Mouse (Mus musculus): Measurements from ENCODE around the gene Acot11. TPM values are rescaled to one million over a fixed set of nuclear protein-coding genes. Genes with fewer than 3 reads are reported as not detected.
A peak's percentile ranks its signal among the peaks of the same experiment; 100 is the strongest.
"Not testable (repeated sequence)": the region's sequence is repeated elsewhere in the genome, so short reads cannot be mapped to it uniquely, and the experiment has no call there.

The Acot11 gene
- polyA plus RNA-seq, 1 experiment from 2014 or later, result 1.3 TPM

DNA sequence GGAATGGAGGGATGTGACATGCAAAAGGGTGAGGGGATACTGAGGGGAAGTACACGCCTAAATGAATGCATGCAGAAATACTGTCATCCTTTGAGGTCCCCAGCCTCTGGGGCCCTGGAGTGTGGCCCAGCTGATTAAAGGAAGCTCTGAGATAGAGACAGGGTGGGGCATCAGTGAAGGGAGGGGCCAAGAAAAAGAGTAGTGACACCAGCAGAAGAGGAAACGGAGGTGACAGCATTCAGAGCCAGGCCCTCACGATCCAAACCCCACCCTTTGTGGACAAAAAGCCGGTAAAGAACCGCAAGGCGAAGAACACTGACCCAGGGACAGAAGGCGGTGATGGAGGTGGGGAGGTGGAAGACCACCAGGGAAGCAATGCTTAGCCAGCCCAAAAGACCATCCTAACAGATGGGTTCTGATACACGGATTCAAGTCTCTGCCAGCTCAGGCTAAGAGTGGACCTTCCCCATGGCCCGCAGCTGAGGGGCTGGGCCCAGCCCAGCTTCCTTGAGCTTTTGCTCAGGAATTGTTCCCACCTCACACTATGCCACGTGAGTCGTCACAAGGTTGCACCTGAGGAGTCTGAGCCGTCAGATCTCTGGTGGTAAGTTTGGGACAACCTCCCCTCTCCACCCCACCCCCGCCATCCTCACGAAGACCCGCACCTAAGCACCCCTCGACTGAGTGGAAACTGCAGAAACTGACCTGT lies 443 bp downstream of the Acot11 start:
- 47% methylated on average over 16 of the region's 16 CpGs for WGBS

GRCm38 (mm10) chr4:106803781-106804180 lies 1.0 kb downstream of the Acot11 start:
- Histone ChIP-seq H3K27ac (no peak overlapping the region), H3K4me2 (no peak overlapping the region), H3K36me3 (no peaks in the 10 kb centered on the region), H3K4me1 (replicated peaks) (peaks cover 16% of the 10 kb centered on the region), H3K4me3 (no peak overlapping the region), H3K27me3 (peaks cover 34% of the 10 kb centered on the region), H3K9me3 (no peaks in the 10 kb centered on the region), H3K9ac (no peak overlapping the region)
- 81% methylated on average over 4 of the region's 4 CpGs for WGBS
- ATAC-seq (ENCODE audit: low FRiP score), result no peak

More for the DNA sequence above, 443 bp downstream of the Acot11 start:
- H3K4me3 ChIP-seq, result peak overlapping the region; percentile 6; the same call in 1 of the 2 replicates
- no peak overlapping the region for H3K27ac ChIP-seq
- peaks cover 34% of the 10 kb centered on the region for H3K27me3 ChIP-seq
- no peaks in the 10 kb centered on the region for H3K9me3 ChIP-seq
- peak overlapping the region; percentile 30; the same call in 1 of the 2 replicates for H3K9ac ChIP-seq
- H3K36me3 ChIP-seq, result no peaks in the 10 kb centered on the region
- H3K4me1 ChIP-seq (replicated peaks), result peaks cover 15% of the 10 kb centered on the region
- H3K4me2 ChIP-seq, result peak overlapping the region; percentile 41
- ATAC-seq (ENCODE audit: low FRiP score), result no peak

DNA sequence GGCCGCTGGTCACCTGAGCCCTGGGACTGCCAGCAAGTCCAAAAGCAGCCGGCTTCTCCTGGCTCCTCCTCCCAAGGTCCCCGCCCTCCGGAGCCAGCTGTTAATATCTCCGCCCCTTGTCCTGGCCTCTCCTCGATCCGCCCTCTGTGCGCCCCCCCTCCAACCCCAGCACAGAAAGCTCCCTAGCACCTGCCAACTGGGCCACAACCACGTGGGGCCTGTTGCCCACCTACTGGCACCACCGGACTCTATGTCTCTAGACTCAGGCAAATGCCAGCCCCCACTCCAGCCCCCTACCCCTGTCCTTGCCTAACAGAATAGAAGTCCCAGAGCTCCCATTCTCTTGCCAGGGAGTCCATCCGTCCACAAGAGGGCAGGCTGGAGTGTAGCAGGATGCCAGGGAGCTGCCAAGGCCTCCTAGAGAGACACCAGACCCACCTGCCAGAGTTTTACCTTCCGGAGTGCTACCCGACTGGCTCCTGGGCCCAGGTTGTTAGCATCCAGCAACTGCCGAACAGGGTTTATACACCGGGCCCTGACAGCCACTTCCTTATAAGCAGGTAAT lies 4.9 kb downstream of the Acot11 start:
- Histone ChIP-seq H3K27ac (no peak overlapping the region), H3K36me3 (no peaks in the 10 kb centered on the region), H3K9ac (no peak overlapping the region), H3K4me2 (peak overlapping the region; percentile 44), H3K4me1 (replicated peaks) (peaks cover 13% of the 10 kb centered on the region), H3K9me3 (no peaks in the 10 kb centered on the region), H3K27me3 (peaks cover 27% of the 10 kb centered on the region), H3K4me3 (no peak overlapping the region)
- WGBS, result 9% methylated on average over 15 of the region's 15 CpGs
- ATAC-seq (ENCODE audit: low FRiP score), result peak; percentile 73

- no peak overlapping the region for H3K4me3 ChIP-seq
Observed at GRCm38 (mm10) chr4:106798908-106799546, 5.8 kb downstream of the Acot11 start.

DNA sequence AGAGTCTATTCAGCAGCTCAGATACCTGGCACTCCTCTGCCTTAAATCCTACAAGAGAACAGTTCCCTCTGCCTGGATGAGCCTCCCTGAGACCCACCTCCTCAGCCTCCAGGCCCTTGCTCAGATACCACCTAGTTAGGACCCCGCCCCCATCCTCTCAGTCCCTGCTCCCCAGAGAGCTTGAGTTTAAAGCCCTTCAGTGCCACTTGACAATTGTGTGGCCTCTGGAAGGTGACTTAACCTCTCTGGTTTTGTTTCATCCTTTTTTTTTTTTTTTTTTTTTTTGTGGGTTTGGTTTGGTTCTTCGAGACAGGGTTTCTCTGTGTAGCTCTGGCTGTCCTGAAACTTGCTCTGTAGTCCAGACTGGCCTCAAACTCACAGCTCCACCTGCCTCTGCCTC lies 9.5 kb downstream of the Acot11 start:
- Histone ChIP-seq H3K9ac (no peak overlapping the region), H3K4me2 (no peak overlapping the region), H3K27me3 (peaks cover 5% of the 10 kb centered on the region; the same call in 1 of the 2 replicates), H3K36me3 (no peaks in the 10 kb centered on the region), H3K9me3 (no peaks in the 10 kb centered on the region), H3K4me3 (no peak overlapping the region), H3K27ac (no peak overlapping the region), H3K4me1 (replicated peaks) (peaks cover 10% of the 10 kb centered on the region)
- WGBS, result 89% methylated on average over 2 of the region's 2 CpGs
- no peak for ATAC-seq (ENCODE audit: low FRiP score)

More at GRCm38 (mm10) chr4:106798908-106799546, 5.8 kb downstream of the Acot11 start:
- ATAC-seq (ENCODE audit: low FRiP score), result no peak
- peaks cover 10% of the 10 kb centered on the region for H3K4me1 ChIP-seq (replicated peaks)
- 70% methylated on average over 10 of the region's 10 CpGs for WGBS
- H3K27me3 ChIP-seq, result peaks cover 19% of the 10 kb centered on the region
- H3K9ac ChIP-seq, result no peak overlapping the region
- H3K9me3 ChIP-seq, result no peaks in the 10 kb centered on the region
- no peak overlapping the region for H3K4me2 ChIP-seq
- H3K36me3 ChIP-seq, result no peaks in the 10 kb centered on the region
- no peak overlapping the region for H3K27ac ChIP-seq

DNA sequence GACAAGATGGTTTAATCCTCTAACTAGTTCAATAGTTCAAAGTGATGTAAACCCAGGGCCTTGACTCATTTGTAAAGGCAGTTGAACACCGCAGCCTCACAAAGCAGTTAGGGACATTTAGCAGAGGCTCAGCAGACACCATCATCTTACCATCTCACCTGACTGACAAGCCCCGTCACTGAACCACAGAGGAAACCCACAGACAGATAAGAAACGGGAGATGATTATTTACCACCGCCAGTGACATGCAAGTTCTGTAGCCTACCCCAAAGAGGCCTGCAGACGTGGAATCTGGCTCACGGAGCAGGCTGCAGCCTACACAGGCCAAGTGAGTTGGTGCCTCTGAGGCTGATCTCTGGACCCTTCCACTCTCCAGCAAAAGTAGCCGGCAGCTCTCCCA lies 10.6 kb downstream of the Acot11 start:
- Histone ChIP-seq H3K4me1 (replicated peaks) (peaks cover 8% of the 10 kb centered on the region; the same call in 1 of the 2 replicates), H3K4me3 (no peak overlapping the region), H3K27ac (no peak overlapping the region), H3K36me3 (no peaks in the 10 kb centered on the region), H3K27me3 (peaks cover 5% of the 10 kb centered on the region; the same call in 1 of the 2 replicates), H3K4me2 (no peak overlapping the region), H3K9ac (no peak overlapping the region), H3K9me3 (no peaks in the 10 kb centered on the region)
- ATAC-seq (ENCODE audit: low FRiP score), result no peak
- 93% methylated on average over 7 of the region's 7 CpGs for WGBS

GRCm38 (mm10) chr4:106793826-106794225 lies 11.0 kb downstream of the Acot11 start:
- 96% methylated on average over 9 of the region's 9 CpGs for WGBS
- H3K9me3 ChIP-seq; H3K36me3 ChIP-seq; ATAC-seq (ENCODE audit: low FRiP score); H3K4me1 ChIP-seq (replicated peaks); H3K27ac ChIP-seq; H3K27me3 ChIP-seq; H3K4me2 ChIP-seq; H3K9ac ChIP-seq; H3K4me3 ChIP-seq: not testable (repeated sequence)

DNA sequence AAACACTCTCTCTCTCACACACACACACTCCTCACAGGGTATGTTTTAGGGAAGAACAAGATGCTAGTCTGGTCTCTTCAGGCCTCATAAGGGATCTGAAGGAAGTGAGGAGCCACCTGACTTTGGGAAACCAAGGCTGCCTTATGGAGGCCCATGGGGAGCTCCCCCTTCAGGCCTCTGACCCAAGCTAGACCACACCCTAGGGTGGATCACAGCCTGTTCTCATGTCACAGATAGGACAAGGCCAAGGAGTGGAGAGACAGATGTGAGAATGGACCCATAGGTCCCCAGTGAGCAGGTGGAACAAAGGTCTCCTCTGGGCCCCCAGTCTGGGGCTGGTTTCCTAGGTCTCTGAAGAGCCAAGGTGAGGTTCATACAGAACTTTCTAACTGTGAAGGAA lies 12.5 kb downstream of the Acot11 start:
- ATAC-seq (ENCODE audit: low FRiP score), result no peak
- H3K4me3 ChIP-seq, result no peak overlapping the region
- peaks cover 20% of the 10 kb centered on the region for H3K4me1 ChIP-seq (replicated peaks)
- no peaks in the 10 kb centered on the region for H3K27me3 ChIP-seq
- H3K27ac ChIP-seq, result no peak overlapping the region
- H3K36me3 ChIP-seq, result no peaks in the 10 kb centered on the region
- no peaks in the 10 kb centered on the region for H3K9me3 ChIP-seq
- H3K4me2 ChIP-seq, result no peak overlapping the region
- no peak overlapping the region for H3K9ac ChIP-seq

- Histone ChIP-seq H3K36me3 (no peaks in the 10 kb centered on the region), H3K9ac (no peak overlapping the region), H3K4me3 (no peak overlapping the region), H3K4me1 (replicated peaks) (peaks cover 33% of the 10 kb centered on the region), H3K9me3 (no peaks in the 10 kb centered on the region), H3K27me3 (no peaks in the 10 kb centered on the region), H3K4me2 (no peak overlapping the region), H3K27ac (no peak overlapping the region)
- no peak for ATAC-seq (ENCODE audit: low FRiP score)
- WGBS, result 100% methylated on average over 1 of the region's 1 CpGs
Observed at GRCm38 (mm10) chr4:106790938-106791337, 13.9 kb downstream of the Acot11 start.

GRCm38 (mm10) chr4:106790218-106790617 lies 14.6 kb downstream of the Acot11 start:
- not testable (repeated sequence) for H3K9me3 ChIP-seq; H3K36me3 ChIP-seq; H3K9ac ChIP-seq; ATAC-seq (ENCODE audit: low FRiP score); H3K4me3 ChIP-seq; H3K27me3 ChIP-seq; H3K27ac ChIP-seq; H3K4me2 ChIP-seq
- H3K4me1 ChIP-seq (replicated peaks), result peaks cover 41% of the 10 kb centered on the region
- 82% methylated on average over 5 of the region's 5 CpGs for WGBS

- Histone ChIP-seq H3K4me3 (no peak overlapping the region), H3K4me2 (no peak overlapping the region), H3K9ac (no peak overlapping the region), H3K27ac (no peak overlapping the region), H3K9me3 (no peaks in the 10 kb centered on the region), H3K36me3 (no peaks in the 10 kb centered on the region), H3K27me3 (no peaks in the 10 kb centered on the region), H3K4me1 (replicated peaks) (peaks cover 43% of the 10 kb centered on the region)
- 68% methylated on average over 9 of the region's 9 CpGs for WGBS
- ATAC-seq (ENCODE audit: low FRiP score), result no peak
Observed at GRCm38 (mm10) chr4:106789705-106790104, 15.1 kb downstream of the Acot11 start.

GRCm38 (mm10) chr4:106788627-106789026 lies 16.2 kb downstream of the Acot11 start:
- no peak for ATAC-seq (ENCODE audit: low FRiP score)
- WGBS, result 82% methylated on average over 11 of the region's 11 CpGs

More at GRCm38 (mm10) chr4:106788627-106789026, 16.2 kb downstream of the Acot11 start:
- Histone ChIP-seq H3K27ac (no peak overlapping the region), H3K9me3 (no peaks in the 10 kb centered on the region), H3K9ac (no peak overlapping the region), H3K4me3 (no peak overlapping the region), H3K4me1 (replicated peaks) (peaks cover 43% of the 10 kb centered on the region), H3K36me3 (no peaks in the 10 kb centered on the region), H3K4me2 (no peak overlapping the region), H3K27me3 (no peaks in the 10 kb centered on the region)

Data from hindbrain, embryonic 13.5 days (tissue).